Mouse (Mus musculus) heart, embryonic 16.5 days (tissue): ENCODE measurements around the gene Ccdc158. TPM values are rescaled to one million over a fixed set of nuclear protein-coding genes. Genes with fewer than 3 reads are reported as not detected.

Source experiments
- ATAC-seq: fragments of 200-750 bp; cut with Nextera tagmentation; replicated peaks from 2 replicates; pipeline ENCODE4 v1.8.0; 2017; ENCODE audit warnings: moderate number of reproducible peaks; ENCODE audit not compliant: insufficient read depth, low FRiP score; ENCODE audit errors: extremely low read depth
- H3K27ac ChIP-seq: fragments of 300-500 bp; sonication (generic); 2 replicates; pipeline ENCODE4 v1.5.1; 2014; ENCODE audit warnings: mild to moderate bottlenecking, low read length, control low read depth, moderate library complexity
- H3K27me3 ChIP-seq: fragments of 300-500 bp; sonication (generic); 2 replicates; pipeline ENCODE4 v1.6.1; 2014; ENCODE audit warnings: low read length, mixed read lengths; ENCODE audit not compliant: control insufficient read depth, insufficient read depth
- H3K36me3 ChIP-seq: fragments of 300-500 bp; sonication (generic); 2 replicates; pipeline ENCODE4 v1.6.1; 2014; ENCODE audit not compliant: control insufficient read depth, insufficient read depth
- H3K4me1 ChIP-seq: fragments of 300-500 bp; sonication (generic); 2 replicates; pipeline ENCODE4 v1.6.1; 2014; ENCODE audit warnings: low read length, mixed read lengths; ENCODE audit not compliant: control insufficient read depth, insufficient read depth
- H3K4me2 ChIP-seq: fragments of 300-500 bp; sonication (generic); 2 replicates; pipeline ENCODE4 v1.6.1; 2014; ENCODE audit warnings: low read depth, mild to moderate bottlenecking, control low read depth, low read length
- H3K4me3 ChIP-seq: fragments of 300-500 bp; sonication (generic); 2 replicates; pipeline ENCODE4 v1.5.1; 2014; ENCODE audit warnings: mild to moderate bottlenecking, control low read depth, low read length
- H3K9ac ChIP-seq: fragments of 300-500 bp; sonication (generic); 2 replicates; pipeline ENCODE4 v1.6.1; 2014; ENCODE audit warnings: low read length, control low read depth
- H3K9me3 ChIP-seq: fragments of 300-500 bp; sonication (generic); replicated peaks from 2 replicates; pipeline ENCODE4 v1.6.1; 2016; ENCODE audit warnings: low read length; ENCODE audit not compliant: control insufficient read depth
- WGBS: fragments of 180-500 bp; shearing (Covaris S2); extraction: QIAGEN DNeasy Blood & Tissue Kit; methylation state at CpG from one replicate; pipeline ENCODE4 v1.1.7; 2014; 5-methylcytosine and 5-hydroxymethylcytosine counted together
- polyA plus RNA-seq: library from polyadenylated mRNA; unstranded; fragments of >200 nt; fragmentation: Nextera tagmentation; extraction: Ambion mirVana; gene quantifications from 2 replicates; pipeline ENCODE4 v1.2.1, GENCODE M21; 2015

Gene Ccdc158
- polyA plus RNA-seq, 1 experiment from 2014 or later = 0.81 TPM

- WGBS = 89% methylated on average over 3 of the region's 3 CpGs
Measured at GRCm38 (mm10) chr5:92693744-92694143, 18.7 kb upstream of the Ccdc158 start.

GRCm38 (mm10) chr5:92692206-92693007 lies 17.3 kb upstream of the Ccdc158 start:
- Histone ChIP-seq H3K4me1 (peaks cover 15% of the 10 kb centered on the region), H3K4me2 (no peak overlapping the region), H3K9ac (no peak overlapping the region), H3K27ac (no peak overlapping the region), H3K4me3 (no peak overlapping the region), H3K36me3 (no peaks in the 10 kb centered on the region), H3K27me3 (no peaks in the 10 kb centered on the region), H3K9me3 (no peaks in the 10 kb centered on the region)
- no peak for ATAC-seq
- WGBS = 60% methylated on average over 16 of the region's 16 CpGs

More at GRCm38 (mm10) chr5:92693744-92694143, 18.7 kb upstream of the Ccdc158 start:
- no peaks in the 10 kb centered on the region for H3K9me3 ChIP-seq
- H3K9ac ChIP-seq = no peak overlapping the region
- H3K27me3 ChIP-seq = no peaks in the 10 kb centered on the region
- H3K36me3 ChIP-seq = no peaks in the 10 kb centered on the region
- no peak overlapping the region for H3K4me2 ChIP-seq
- peaks cover 23% of the 10 kb centered on the region for H3K4me1 ChIP-seq
- no peak for ATAC-seq
- no peak overlapping the region for H3K4me3 ChIP-seq
- peak overlapping the region; percentile 78 for H3K27ac ChIP-seq

GRCm38 (mm10) chr5:92688569-92688968 lies 13.5 kb upstream of the Ccdc158 start:
- WGBS = 87% methylated on average over 9 of the region's 9 CpGs
- ATAC-seq = no peak
- no peak overlapping the region for H3K4me2 ChIP-seq

GRCm38 (mm10) chr5:92688124-92688523 lies 13.1 kb upstream of the Ccdc158 start:
- WGBS = 86% methylated on average over 5 of the region's 5 CpGs
- no peak for ATAC-seq
- no peak overlapping the region for H3K27ac ChIP-seq
- H3K9me3 ChIP-seq = no peaks in the 10 kb centered on the region
- H3K36me3 ChIP-seq = no peaks in the 10 kb centered on the region
- H3K4me2 ChIP-seq = no peak overlapping the region
- H3K4me1 ChIP-seq = no peaks in the 10 kb centered on the region
- no peak overlapping the region for H3K4me3 ChIP-seq
- H3K27me3 ChIP-seq = no peaks in the 10 kb centered on the region
- H3K9ac ChIP-seq = no peak overlapping the region

More at GRCm38 (mm10) chr5:92688569-92688968, 13.5 kb upstream of the Ccdc158 start:
- Histone ChIP-seq H3K4me3 (no peak overlapping the region), H3K4me1 (no peaks in the 10 kb centered on the region), H3K9me3 (no peaks in the 10 kb centered on the region), H3K36me3 (no peaks in the 10 kb centered on the region), H3K27ac (no peak overlapping the region), H3K27me3 (no peaks in the 10 kb centered on the region), H3K9ac (no peak overlapping the region)

- 91% methylated on average over 16 of the region's 16 CpGs for WGBS
- H3K27me3 ChIP-seq = 0 out of 2 replicates have a peak, but pooled peaks cover 2% of the 10 kb centered on the region
Measured at GRCm38 (mm10) chr5:92684715-92685460, 9.8 kb upstream of the Ccdc158 start.

GRCm38 (mm10) chr5:92683871-92684475 lies 8.9 kb upstream of the Ccdc158 start:
- 47% methylated on average over 9 of the region's 9 CpGs for WGBS
- no peak for ATAC-seq
- H3K9ac ChIP-seq = peak overlapping the region; percentile 71
- no peaks in the 10 kb centered on the region for H3K36me3 ChIP-seq
- H3K9me3 ChIP-seq = no peaks in the 10 kb centered on the region
- no peak overlapping the region for H3K27ac ChIP-seq
- no peaks in the 10 kb centered on the region for H3K4me1 ChIP-seq
- H3K4me3 ChIP-seq = peak overlapping the region; percentile 58
- H3K4me2 ChIP-seq = peak overlapping the region; percentile 71
- H3K27me3 ChIP-seq = 0 out of 2 replicates have a peak, but pooled peaks cover 2% of the 10 kb centered on the region

More at GRCm38 (mm10) chr5:92684715-92685460, 9.8 kb upstream of the Ccdc158 start:
- Histone ChIP-seq H3K27ac (no peak overlapping the region), H3K4me1 (no peaks in the 10 kb centered on the region), H3K4me3 (no peak overlapping the region), H3K9me3 (no peaks in the 10 kb centered on the region), H3K9ac (no peak overlapping the region), H3K36me3 (no peaks in the 10 kb centered on the region), H3K4me2 (no peak overlapping the region)
- no peak for ATAC-seq

GRCm38 (mm10) chr5:92683351-92683807 lies 8.3 kb upstream of the Ccdc158 start, which contains the start of gene Shroom3:
Gene Shroom3, plus strand, starts transcription at chr5:92683435.
- no peaks in the 10 kb centered on the region for H3K9me3 ChIP-seq
- no peaks in the 10 kb centered on the region for H3K36me3 ChIP-seq
- peak within 1 kb of the TSS; percentile 58 for H3K4me3 ChIP-seq
- H3K4me1 ChIP-seq = no peaks in the 10 kb centered on the region
- ATAC-seq = no peak
- H3K27ac ChIP-seq = peak within 1 kb of the TSS; percentile 91
- peak within 1 kb of the TSS; percentile 71 for H3K9ac ChIP-seq
- 0 out of 2 replicates have a peak, but pooled peaks cover 2% of the 10 kb centered on the region for H3K27me3 ChIP-seq
- H3K4me2 ChIP-seq = peak within 1 kb of the TSS; percentile 71
- WGBS = under 1% methylated on average over 26 of the region's 26 CpGs

GRCm38 (mm10) chr5:92682621-92683348 lies 7.7 kb upstream of the Ccdc158 start:
- Histone ChIP-seq H3K9me3 (no peaks in the 10 kb centered on the region), H3K36me3 (no peaks in the 10 kb centered on the region), H3K4me1 (no peaks in the 10 kb centered on the region), H3K27me3 (0 out of 2 replicates have a peak, but pooled peaks cover 2% of the 10 kb centered on the region), H3K4me2 (peak overlapping the region; percentile 71), H3K27ac (peak overlapping the region; percentile 91), H3K9ac (peak overlapping the region; percentile 71), H3K4me3 (peak overlapping the region; percentile 58)
- 2% methylated on average over 39 of the region's 39 CpGs for WGBS
- ATAC-seq = peak; percentile 69
